Mouse (Mus musculus) heart, adult 2 months (tissue): ENCODE data around the gene Map3k5. TPM values are rescaled to one million over a fixed set of nuclear protein-coding genes. Genes with fewer than 3 reads are reported as not detected.
"Not testable (repeated sequence)": the region's sequence is repeated elsewhere in the genome, so short reads cannot be mapped to it uniquely, and the experiment has no call there.

Experiments used
- DNase-seq, 2 experiments: peaks; one replicate each; pipeline ENCODE4 v3.0.0; 2021
- H3K27ac ChIP-seq: fragments of 200-600 bp; 2 replicates; pipeline ENCODE4 v1.8.1; 2022
- H3K27me3 ChIP-seq: fragments of 200-500 bp; 2 replicates; pipeline ENCODE4 v1.6.1; 2012; ENCODE audit warnings: mild to moderate bottlenecking, low read length, inconsistent platforms, mixed read lengths; ENCODE audit not compliant: control insufficient read depth, insufficient read depth
- H3K36me3 ChIP-seq: fragments of 200-500 bp; 2 replicates; pipeline ENCODE4 v1.6.1; 2012; ENCODE audit warnings: low read length, inconsistent platforms; ENCODE audit not compliant: control insufficient read depth, insufficient read depth
- H3K4me1 ChIP-seq: fragments of 200-500 bp; 2 replicates; pipeline ENCODE4 v1.6.1; 2011; ENCODE audit warnings: low read length; ENCODE audit not compliant: control insufficient read depth, insufficient read depth
- H3K4me3 ChIP-seq: fragments of 200-600 bp; 2 replicates; pipeline ENCODE4 v1.8.1; 2022
- H3K79me2 ChIP-seq: fragments of 200-500 bp; replicated peaks from 2 replicates; pipeline ENCODE4 v1.6.1; 2012; ENCODE audit warnings: mild to moderate bottlenecking, inconsistent platforms, low read length, moderate library complexity, mixed read lengths; ENCODE audit not compliant: control insufficient read depth, insufficient read depth
- H3K9ac ChIP-seq: fragments of 200-500 bp; 2 replicates; pipeline ENCODE4 v1.6.1; 2012; ENCODE audit warnings: low read depth, mild to moderate bottlenecking, control low read depth, inconsistent platforms, low read length, mixed read lengths
- CTCF ChIP-seq: fragments of 200-600 bp; IDR thresholded peaks from 2 replicates; pipeline ENCODE4 v1.8.1; 2022; ENCODE audit warnings: antibody characterized with exemption, mild to moderate bottlenecking, moderate library complexity
- EP300 ChIP-seq: fragments of 200-500 bp; IDR thresholded peaks from 2 replicates; pipeline ENCODE4 v1.6.1; 2011; ENCODE audit warnings: low read depth, low read length, control low read depth; ENCODE audit not compliant: insufficient read depth
- POLR2A ChIP-seq: fragments of 200-500 bp; IDR thresholded peaks from 2 replicates; pipeline ENCODE4 v1.6.1; 2011; ENCODE audit warnings: mild to moderate bottlenecking, low read depth, low read length, control low read depth; ENCODE audit not compliant: insufficient read depth
- WGBS: fragments of 180-500 bp; shearing (Covaris S2); methylation state at CpG from one replicate; pipeline ENCODE4 v1.1.7; 2018; 5-methylcytosine and 5-hydroxymethylcytosine counted together
- intact Hi-C: fragments of 180-260 bp; cut with DNase I; formaldehyde crosslinking; loops from one replicate; pipeline ENCODE4 v1.15.1; 2025
- polyA plus RNA-seq: library from polyadenylated mRNA; depleted of rRNA; stranded (reverse); fragments of >200 nt; gene quantifications from 2 replicates; pipeline ENCODE4 v1.2.3, GENCODE M21; 2012
- total RNA-seq, 2 experiments: library from RNA; stranded (reverse); gene quantifications; 2 replicates each; pipeline ENCODE4 v1.2.3; 2021

Gene Map3k5
- total and polyA plus RNA-seq, 3 experiments: 7.6 to 45.3 (median 42.6) TPM

DNA sequence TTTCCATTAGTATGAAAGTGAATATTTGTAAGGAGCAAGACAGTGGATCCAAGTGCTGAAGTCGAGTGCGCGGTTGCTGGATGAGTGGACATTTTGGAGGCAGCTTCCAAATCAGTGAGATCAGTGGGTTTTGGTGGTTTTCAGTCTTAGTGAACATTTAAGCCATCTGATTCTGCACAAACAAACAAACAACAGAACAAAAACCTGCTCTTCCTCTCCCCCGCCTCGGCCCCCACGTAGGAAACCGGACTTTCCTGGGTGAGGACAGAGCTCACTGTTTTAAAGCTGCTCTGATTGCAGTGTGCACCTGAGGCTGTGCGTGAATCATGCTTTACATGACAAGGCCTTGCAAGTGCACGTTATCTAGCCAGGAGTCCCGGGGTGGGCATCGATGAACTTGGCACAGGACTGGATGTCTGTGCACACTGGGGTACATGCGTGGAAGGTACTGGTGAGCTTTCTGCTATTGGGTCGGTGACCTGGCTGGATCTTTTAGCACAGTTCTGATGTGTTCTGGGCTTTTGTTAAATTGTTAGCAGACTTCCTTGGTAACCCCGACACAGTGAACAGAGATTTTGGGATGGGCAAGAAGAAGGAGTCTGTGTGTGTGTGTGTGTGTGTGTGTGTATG, 35.7 kb downstream of the Map3k5 start:
- intact Hi-C loops: no loop called here
- H3K9ac ChIP-seq: no peak overlapping the region
- WGBS: 75% methylated on average over 14 of the region's 14 CpGs
- peaks cover 4% of the 10 kb centered on the region for H3K79me2 ChIP-seq
- no peak overlapping the region for H3K4me3 ChIP-seq
- TF ChIP-seq CTCF: no peak
- no peak for TF ChIP-seq POLR2A
- no peak for TF ChIP-seq EP300
- H3K27ac ChIP-seq: no peak overlapping the region
- no peak for DNase-seq
- peaks cover 2% of the 10 kb centered on the region; the same call in 1 of the 2 replicates for H3K36me3 ChIP-seq
- no peaks in the 10 kb centered on the region for H3K27me3 ChIP-seq
- H3K4me1 ChIP-seq: peaks cover 5% of the 10 kb centered on the region

DNA sequence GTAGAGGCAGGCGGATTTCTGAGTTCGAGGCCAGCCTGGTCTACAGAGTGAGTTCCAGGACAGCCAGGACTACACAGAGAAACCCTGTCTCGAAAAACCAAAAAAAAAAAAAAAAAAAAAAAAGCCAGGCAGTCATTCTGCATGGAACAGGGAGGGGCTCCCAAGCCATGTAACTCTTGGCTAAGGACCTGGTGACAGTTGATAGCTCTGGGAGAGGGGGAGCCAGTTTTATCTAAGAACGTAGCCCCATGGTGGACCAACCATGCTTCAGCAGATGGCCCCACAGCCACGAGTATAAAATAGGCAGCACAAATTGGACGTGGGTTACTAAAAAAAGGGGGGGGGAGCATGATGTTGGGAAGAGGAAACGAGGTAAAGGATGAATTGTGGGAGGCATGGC, 37.2 kb downstream of the Map3k5 start:
- intact Hi-C loops, H3K9ac ChIP-seq: not testable (repeated sequence)
- 72% methylated on average over 6 of the region's 7 CpGs for WGBS

DNA sequence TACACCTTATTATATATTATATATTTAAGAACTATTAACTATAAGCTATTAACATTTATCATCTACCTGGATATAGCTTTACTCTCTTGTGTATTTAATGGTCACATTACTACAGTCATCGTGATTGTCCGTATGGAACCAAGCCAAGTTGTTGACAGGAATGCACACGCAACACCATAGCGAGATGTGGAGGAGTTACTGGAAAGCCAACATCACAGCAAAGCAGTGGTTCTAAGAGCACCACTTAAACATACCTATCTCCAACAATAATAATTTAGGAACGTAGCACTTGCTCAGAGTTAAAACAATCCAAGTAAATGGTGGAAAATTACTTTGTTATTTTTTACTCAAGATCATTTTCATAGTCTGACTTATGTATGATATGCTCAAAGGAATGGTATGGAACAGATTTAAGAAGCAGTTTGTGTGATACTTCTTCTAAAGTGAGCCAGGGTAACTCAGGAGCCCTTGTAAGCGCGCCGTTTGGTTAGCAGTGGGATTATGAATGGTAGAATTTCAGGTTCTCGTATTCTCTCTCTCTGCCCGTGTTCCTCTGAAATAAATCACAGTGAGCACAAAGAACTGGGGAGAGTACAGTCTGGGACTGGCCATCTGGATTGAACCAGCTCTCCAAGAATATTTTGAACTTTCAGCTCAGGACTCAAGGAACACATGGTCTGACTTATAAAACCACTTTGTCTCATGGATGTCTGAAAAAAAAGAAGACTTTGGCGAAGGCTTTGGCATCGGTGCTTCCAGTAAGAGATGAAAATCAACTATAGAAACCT, 39.2 kb downstream of the Map3k5 start:
- no peak for TF ChIP-seq CTCF
- TF ChIP-seq EP300: no peak
- no peak for TF ChIP-seq POLR2A
- Histone ChIP-seq H3K4me3 (no peak overlapping the region), H3K36me3 (peaks cover 2% of the 10 kb centered on the region; the same call in 1 of the 2 replicates), H3K27ac (no peak overlapping the region), H3K4me1 (peaks cover 8% of the 10 kb centered on the region; the same call in 1 of the 2 replicates), H3K27me3 (no peaks in the 10 kb centered on the region), H3K9ac (no peak overlapping the region), H3K79me2 (peaks cover 4% of the 10 kb centered on the region; the same call in 1 of the 2 replicates)
- intact Hi-C loops: no loop called here
- WGBS: 76% methylated on average over 12 of the region's 12 CpGs
- DNase-seq: no peak

More for the DNA sequence above, 37.2 kb downstream of the Map3k5 start:
- not testable (repeated sequence) for H3K4me1 ChIP-seq, H3K79me2 ChIP-seq, H3K36me3 ChIP-seq, H3K27me3 ChIP-seq, DNase-seq, H3K27ac ChIP-seq, H3K4me3 ChIP-seq

DNA sequence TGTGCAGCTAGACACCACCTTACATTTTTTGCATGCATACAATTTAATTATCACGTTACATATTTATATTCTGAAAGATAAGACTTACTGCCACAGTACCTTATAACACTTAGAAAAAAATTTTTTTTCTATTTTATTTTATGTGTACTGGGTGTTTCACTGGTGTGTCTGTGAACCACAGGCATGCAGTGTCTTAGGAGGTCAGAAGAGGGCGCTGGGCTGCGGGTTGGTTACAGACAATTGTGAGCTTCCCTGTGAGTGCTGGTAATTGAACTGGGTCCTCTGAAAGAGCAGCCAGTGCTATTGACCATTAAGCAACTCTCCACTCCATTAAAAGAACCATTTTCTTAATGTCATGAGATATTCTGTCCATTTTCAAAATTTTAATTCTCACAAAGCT, 43.3 kb downstream of the Map3k5 start:
- no peak for TF ChIP-seq EP300
- TF ChIP-seq CTCF: peak; percentile 22
- 84% methylated on average over 3 of the region's 3 CpGs for WGBS

DNA sequence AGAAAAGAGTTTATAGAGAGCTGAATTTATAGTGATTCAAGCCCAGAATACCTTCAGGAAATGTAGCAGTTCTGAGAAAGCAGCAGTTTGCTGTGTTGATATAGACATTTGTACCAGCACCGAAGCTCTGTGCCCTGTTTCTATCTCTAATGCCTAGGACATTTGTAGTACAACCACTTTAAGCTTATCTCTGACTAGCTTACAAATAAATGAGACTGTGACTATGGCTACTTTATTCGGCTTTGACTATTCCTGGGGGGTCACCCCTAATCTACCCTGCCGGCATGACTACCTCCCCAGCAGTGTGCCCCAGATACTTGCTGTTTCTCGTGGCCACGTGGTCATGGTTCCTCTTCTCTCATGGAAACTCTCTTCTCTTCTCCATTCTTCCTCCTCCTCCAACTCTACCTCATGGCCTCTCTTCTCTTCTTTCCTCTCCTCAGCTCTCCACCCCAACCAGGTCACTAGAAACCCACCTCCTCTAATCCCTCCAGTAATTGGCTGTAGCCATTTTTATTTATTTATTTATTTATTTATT, 44.5 kb downstream of the Map3k5 start:
- intact Hi-C loops: no loop called here
- DNase-seq: peak in 1 of 2 experiments; percentile 18
- Histone ChIP-seq H3K4me1 (peaks cover 3% of the 10 kb centered on the region; the same call in 1 of the 2 replicates), H3K9ac (no peak overlapping the region), H3K27ac (no peak overlapping the region; the same call in 1 of the 2 replicates), H3K4me3 (no peak overlapping the region), H3K27me3 (no peaks in the 10 kb centered on the region), H3K36me3 (peaks cover 2% of the 10 kb centered on the region; the same call in 1 of the 2 replicates), H3K79me2 (peaks cover 4% of the 10 kb centered on the region; the same call in 1 of the 2 replicates)
- TF ChIP-seq CTCF (no peak), POLR2A (no peak), EP300 (no peak)
- WGBS: 66% methylated on average over 5 of the region's 5 CpGs

More for the DNA sequence above, 43.3 kb downstream of the Map3k5 start:
- peaks cover 4% of the 10 kb centered on the region; the same call in 1 of the 2 replicates for H3K79me2 ChIP-seq
- intact Hi-C loops: no loop called here
- peak in 1 of 2 experiments; percentile 13 for DNase-seq
- peaks cover 4% of the 10 kb centered on the region; the same call in 1 of the 2 replicates for H3K4me1 ChIP-seq
- no peaks in the 10 kb centered on the region for H3K27me3 ChIP-seq
- no peak overlapping the region for H3K27ac ChIP-seq
- peaks cover 2% of the 10 kb centered on the region; the same call in 1 of the 2 replicates for H3K36me3 ChIP-seq
- no peak overlapping the region for H3K9ac ChIP-seq
- H3K4me3 ChIP-seq: no peak overlapping the region

DNA sequence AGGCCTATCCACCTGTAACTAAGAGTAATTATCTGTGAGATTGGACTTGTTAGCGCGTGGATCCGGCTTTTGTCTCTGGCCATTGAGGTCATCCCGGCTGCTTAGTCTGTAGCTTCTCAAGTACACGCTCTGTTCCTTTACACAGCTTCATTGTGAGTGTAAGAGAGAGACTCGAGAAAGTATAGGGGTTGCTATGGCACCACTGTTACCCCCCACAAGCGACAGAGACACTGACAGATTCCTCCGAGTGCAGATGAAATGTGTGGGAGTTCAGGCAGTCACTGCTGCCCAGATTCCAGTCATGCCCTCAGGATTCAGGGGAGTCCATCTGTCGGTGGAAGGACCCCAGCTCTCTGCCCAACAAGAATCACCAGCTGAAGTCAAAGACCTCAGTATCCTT, 53.5 kb downstream of the Map3k5 start:
- TF ChIP-seq POLR2A (no peak), EP300 (no peak), CTCF (no peak)
- no peak for DNase-seq
- no peak overlapping the region for H3K27ac ChIP-seq
- H3K4me3 ChIP-seq: no peak overlapping the region
- no peaks in the 10 kb centered on the region for H3K27me3 ChIP-seq
- H3K4me1 ChIP-seq: peaks cover 10% of the 10 kb centered on the region
- H3K9ac ChIP-seq: no peak overlapping the region
- intact Hi-C loops: no loop called here
- H3K79me2 ChIP-seq: peaks cover 5% of the 10 kb centered on the region
- WGBS: 80% methylated on average over 9 of the region's 9 CpGs
- H3K36me3 ChIP-seq: peaks cover 4% of the 10 kb centered on the region; the same call in 1 of the 2 replicates
